Mouse (Mus musculus) gastrocnemius, postnatal 10 days (tissue): ENCODE data around the gene Ercc4. TPM values are rescaled to one million over a fixed set of nuclear protein-coding genes. Genes with fewer than 3 reads are reported as not detected.

Experiments used
- DNase-seq: peaks from one replicate; pipeline ENCODE4 v3.0.0; 2021; ENCODE audit warnings: mixed read lengths
- total RNA-seq, 2 experiments: library from RNA; stranded (reverse); gene quantifications; 2 replicates each; pipeline ENCODE4 v1.2.3; 2021

Gene Ercc4
- total RNA-seq, 2 experiments from 2014 or later: 7.0 to 8.4 TPM

DNA sequence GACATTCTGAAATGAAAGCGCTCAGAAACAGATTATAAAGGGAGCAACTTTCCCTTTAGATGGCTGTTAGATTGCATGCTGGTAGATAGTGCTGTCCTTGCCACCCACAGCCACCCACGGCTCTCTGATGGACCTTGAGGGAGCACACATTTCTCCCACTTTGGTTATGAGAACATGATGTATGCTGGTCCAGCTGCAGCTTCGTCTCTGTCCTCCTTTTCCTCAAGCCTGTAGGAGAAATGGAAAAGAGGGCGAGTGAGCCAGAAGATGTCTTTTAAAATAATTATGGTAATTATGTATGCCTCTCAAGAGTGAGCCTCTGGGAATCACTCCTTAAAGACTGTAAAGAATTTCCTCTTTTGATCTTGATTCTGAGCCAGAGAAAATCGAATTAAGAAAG is 87.1 kb downstream of the Ercc4 start:
- no peak for DNase-seq

DNA sequence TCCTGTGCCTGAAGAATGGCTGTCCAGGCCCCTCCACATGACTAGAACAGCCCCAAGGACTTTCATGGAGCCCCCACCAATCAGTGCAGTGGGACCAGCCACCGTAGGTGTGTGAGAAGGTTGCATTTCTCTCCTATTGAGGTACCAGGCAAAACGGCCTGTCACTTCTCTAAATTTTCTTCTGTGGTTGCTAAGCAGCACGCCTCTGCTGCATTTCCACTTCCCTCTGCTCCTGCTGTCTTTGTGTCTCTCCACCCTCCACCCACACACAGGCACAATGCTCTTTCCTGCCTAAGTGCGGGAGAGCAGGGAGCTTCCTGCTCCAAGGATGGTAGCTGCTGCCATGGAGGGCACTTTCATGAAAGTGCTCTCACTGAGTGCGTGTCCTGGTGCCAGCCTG is 87.8 kb downstream of the Ercc4 start:
- DNase-seq: no peak

DNA sequence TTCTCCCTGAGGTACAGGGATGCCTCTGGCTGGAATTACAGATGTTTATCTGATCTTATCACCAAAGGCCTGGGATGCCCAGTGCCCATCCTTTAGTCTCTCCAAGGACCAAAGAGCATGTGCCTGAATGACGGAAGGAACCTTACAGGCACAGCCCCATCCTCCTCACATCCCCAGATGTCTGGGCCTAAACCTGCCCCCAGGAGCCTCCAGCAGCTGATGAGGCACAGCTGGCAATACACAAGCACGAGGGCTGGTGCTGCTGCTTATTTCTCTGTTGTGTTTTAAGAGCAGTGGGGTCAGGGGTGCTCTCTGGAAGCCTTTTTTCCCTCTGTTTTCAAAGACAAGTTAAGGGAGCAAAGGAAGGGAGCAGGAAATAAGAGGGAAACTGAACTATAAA is 89.7 kb downstream of the Ercc4 start:
- DNase-seq: no peak

Other genes starting within 250 kb of the Ercc4 start
- 10 to 100 TPM; 39.5 TPM for gene Mrtfb, start 146.8 kb downstream of the Ercc4 start, total RNA-seq